Mouse (Mus musculus): ENCODE data around the gene Slc7a15. TPM values are rescaled to one million over a fixed set of nuclear protein-coding genes. Genes with fewer than 3 reads are reported as not detected.

Slc7a15 gene
- not detected for total RNA-seq (2023)

GRCm38 (mm10) chr12:8598966-8599365, at the start of gene Slc7a15:
Gene Slc7a15 (minus strand): TSS chr12:8599066.

GRCm38 (mm10) chr12:8499871-8500596, 98.8 kb downstream of the Slc7a15 start, which contains the start of gene Rhob:
Gene Rhob (minus strand): TSS chr12:8500009.

Other genes with a start within 250 kb of the Slc7a15 start
- 10 to 100 TPM; 31.4 to 32.3 TPM for gene Rhob, start 99.1 kb downstream of the Slc7a15 start, total RNA-seq (2023)
- 100 to 1,000 TPM; 288 to 299 TPM for gene Pum2, start 75.1 kb upstream of the Slc7a15 start, total RNA-seq (2023)
- gene Sdc1, start 172.3 kb upstream of the Slc7a15 start, total RNA-seq (2023), result under 1 TPM in 1 of 2 experiments, not detected in 1; 0.55 TPM